ENCODE assay signal across 8 mouse cellular contexts in genomic region chr9:59486076-59486518, GRCm38 (mm10). TPM values are rescaled to one million over a fixed set of nuclear protein-coding genes. Genes with fewer than 3 reads are reported as not detected.
DNase-seq lines count a peak whose midpoint lies in the region; ATAC-seq and TF ChIP-seq lines count a peak whose summit lies in the region.

No protein-coding gene starts in this region.

- peak overlapping the region; percentile 67 for H3K27ac ChIP-seq in cerebellum, adult 2 months (ENCODE audit: insufficient read depth, low read length)
- peak overlapping the region; percentile 96 for H3K27ac ChIP-seq in spleen, adult 2 months (ENCODE audit: insufficient read depth, low read length)
- peak overlapping the region; percentile 99 for H3K27ac ChIP-seq in forebrain, postnatal 0 days (ENCODE audit: low read depth, low read length)
- H3K27ac ChIP-seq in liver, postnatal 0 days (ENCODE audit: low read depth), result peak overlapping the region; percentile 100

- no peaks in the 10 kb centered on the region for H3K36me3 ChIP-seq in spleen, adult 2 months (ENCODE audit: control insufficient read depth, insufficient read depth, low read length)
- no peaks in the 10 kb centered on the region for H3K36me3 ChIP-seq in forebrain, postnatal 0 days (ENCODE audit: insufficient read depth)
- no peaks in the 10 kb centered on the region for H3K36me3 ChIP-seq in liver, postnatal 0 days (replicated peaks; ENCODE audit: insufficient read depth, low read length)

- peak; percentile 62 for ATAC-seq in forebrain, postnatal 0 days
- ATAC-seq in liver, postnatal 0 days, result peak; percentile 74
- no peak for ATAC-seq in granulocyte monocyte progenitor cell, adult 5-6 weeks (replicated peaks; ENCODE audit: poor library complexity, severe bottlenecking)

- H3K4me3 ChIP-seq in cerebellum, adult 2 months (replicated peaks; ENCODE audit: insufficient read depth, low read depth, low read length), result peak overlapping the region; percentile 69
- peak overlapping the region; percentile 98 for H3K4me3 ChIP-seq in spleen, adult 2 months (ENCODE audit: extremely low read depth, insufficient read depth, insufficient read length)
- H3K4me3 ChIP-seq in forebrain, postnatal 0 days (ENCODE audit: low read depth, low read length), result peak overlapping the region; percentile 92
- peak overlapping the region; percentile 97 for H3K4me3 ChIP-seq in liver, postnatal 0 days (ENCODE audit: low read depth, low read length)

- H3K4me1 ChIP-seq in cerebellum, adult 2 months (ENCODE audit: control insufficient read depth, insufficient read depth, low read length), result no peaks in the 10 kb centered on the region; the same call in 1 of the 2 replicates
- peaks cover 2% of the 10 kb centered on the region; the same call in 1 of the 2 replicates for H3K4me1 ChIP-seq in spleen, adult 2 months (ENCODE audit: control insufficient read depth, insufficient read depth, insufficient read length)
- H3K4me1 ChIP-seq in forebrain, postnatal 0 days (ENCODE audit: insufficient read depth), result peaks cover 6% of the 10 kb centered on the region
- H3K4me1 ChIP-seq in liver, postnatal 0 days (ENCODE audit: insufficient read depth), result peaks cover 20% of the 10 kb centered on the region

- TF ChIP-seq CTCF in cerebellum, adult 2 months (IDR thresholded peaks at IDR 0.05; ENCODE audit: borderline replicate concordance, insufficient read depth, low read depth, low read length), result no peak
- no peak for TF ChIP-seq CTCF in spleen, adult 2 months (IDR thresholded peaks at IDR 0.05; ENCODE audit: extremely low read depth, insufficient read depth, insufficient read length, insufficient replicate concordance)
- TF ChIP-seq CTCF in forebrain, postnatal 0 days (IDR thresholded peaks at IDR 0.05; ENCODE audit: low read depth), result no peak
- no peak for TF ChIP-seq CTCF in liver, postnatal 0 days (IDR thresholded peaks at IDR 0.05; ENCODE audit: low read depth)

- no peak for TF ChIP-seq POLR2A in cerebellum, adult 2 months (IDR thresholded peaks at IDR 0.05; ENCODE audit: borderline replicate concordance, insufficient read depth, low read length)
- no peak for TF ChIP-seq POLR2A in spleen, adult 2 months (IDR thresholded peaks at IDR 0.05; ENCODE audit: low read depth, low read length)

- under 1% methylated on average over 68 of the region's 71 CpGs for WGBS in cerebellum, adult 2 months
- WGBS in spleen, adult 2 months, result under 1% methylated on average over 47 of the region's 71 CpGs
- 2% methylated on average over 68 of the region's 71 CpGs for WGBS in forebrain, postnatal 0 days
- under 1% methylated on average over 45 of the region's 71 CpGs for WGBS in liver, postnatal 0 days (ENCODE audit: insufficient replicate concordance)

- H3K9me3 ChIP-seq in forebrain, postnatal 0 days (ENCODE audit: low read length), result no peaks in the 10 kb centered on the region
- no peaks in the 10 kb centered on the region for H3K9me3 ChIP-seq in liver, postnatal 0 days (ENCODE audit: low read length)

- peak overlapping the region; percentile 67 for H3K4me2 ChIP-seq in forebrain, postnatal 0 days (ENCODE audit: low read depth)
- peak overlapping the region; percentile 96 for H3K4me2 ChIP-seq in liver, postnatal 0 days (ENCODE audit: low read depth, low read length)

- H3K9ac ChIP-seq in forebrain, postnatal 0 days, result peak overlapping the region; percentile 96
- H3K9ac ChIP-seq in liver, postnatal 0 days (replicated peaks), result peak overlapping the region; percentile 99

- DNase-seq in cerebellum, adult 2 months, result no peak
- no peak for DNase-seq in cerebellum, adult 9-11 months
- DNase-seq in spleen, adult 2 months (ENCODE audit: low read depth in 1 of 2, low spot score in 2 of 2), result peak in 1 of 2 experiments; percentile 12
- no peak for DNase-seq in spleen, postnatal 36 days (ENCODE audit: low spot score in 2 of 2)
- no peak for DNase-seq in forebrain, postnatal 0 days
- DNase-seq in liver, postnatal 0 days, result no peak
- no peak for DNase-seq in gastrocnemius, adult 18-20 months (ENCODE audit: low spot score)

- H3K27me3 ChIP-seq in cerebellum, adult 2 months (ENCODE audit: control insufficient read depth, insufficient read depth, low read length), result no peaks in the 10 kb centered on the region
- H3K27me3 ChIP-seq in spleen, adult 2 months (ENCODE audit: control insufficient read depth, insufficient read depth, low read length), result no peaks in the 10 kb centered on the region
- H3K27me3 ChIP-seq in forebrain, postnatal 0 days (ENCODE audit: insufficient read depth, low read length), result no peaks in the 10 kb centered on the region
- no peaks in the 10 kb centered on the region for H3K27me3 ChIP-seq in liver, postnatal 0 days (ENCODE audit: insufficient read depth, low read length)

- TF ChIP-seq EP300 in liver, postnatal 0 days (IDR thresholded peaks at IDR 0.05; ENCODE audit: low read depth), result no peak

RNA-seq across cellular contexts. Expression of gene Arih1, which starts 0.3 kb away (rescaled TPM):
- 53.4 and 57.2 TPM in 2 replicates for polyA plus RNA-seq in cerebellum, adult 2 months (2012; rRNA removed)
- polyA plus RNA-seq in spleen, adult 2 months (2012; rRNA removed), result 14.7 and 16.2 TPM in 2 replicates
- total RNA-seq in forebrain, postnatal 0 days (2014; rRNA removed), result 62.0 and 70.8 TPM in 2 replicates
- 5.1 and 7.6 TPM in 2 replicates for polyA plus RNA-seq in forebrain, postnatal 0 days (2015; fragmentation: Nextera tagmentation; extraction: Ambion mirVana)
- polyA plus RNA-seq in liver, postnatal 0 days (2015; fragmentation: Nextera tagmentation; extraction: Ambion mirVana), result 3.4 and 4.1 TPM in 2 replicates
- 70.9 and 79.7 TPM in 2 replicates for total RNA-seq in granulocyte monocyte progenitor cell, adult 5-6 weeks (2014; fragmentation: Nextera tagmentation)
- total RNA-seq in granulocyte monocyte progenitor cell, adult 5-6 weeks (2017), result 59.9 and 89.5 TPM in 2 replicates
- 100 to 1,000 TPM in 1 of 2 experiments, 10 to 100 TPM in 1; 96.9 to 110 TPM for total RNA-seq in gastrocnemius, adult 18-20 months (2021)

RNA-seq across cellular contexts. Expression of gene Hexa, which starts 53.2 kb away (rescaled TPM):
- polyA plus RNA-seq in cerebellum, adult 2 months (2012; rRNA removed), result 39.7 and 42.9 TPM in 2 replicates
- polyA plus RNA-seq in spleen, adult 2 months (2012; rRNA removed), result 72.4 and 89.5 TPM in 2 replicates
- total RNA-seq in forebrain, postnatal 0 days (2014; rRNA removed), result 48.1 and 50.7 TPM in 2 replicates
- 46.3 and 49.9 TPM in 2 replicates for polyA plus RNA-seq in forebrain, postnatal 0 days (2015; fragmentation: Nextera tagmentation; extraction: Ambion mirVana)
- polyA plus RNA-seq in liver, postnatal 0 days (2015; fragmentation: Nextera tagmentation; extraction: Ambion mirVana), result 27.9 and 31.0 TPM in 2 replicates
- total RNA-seq in granulocyte monocyte progenitor cell, adult 5-6 weeks (2014; fragmentation: Nextera tagmentation), result 172 and 180 TPM in 2 replicates
- 206 TPM in 2 replicates for total RNA-seq in granulocyte monocyte progenitor cell, adult 5-6 weeks (2017)
- total RNA-seq in gastrocnemius, adult 18-20 months (2021), result 10 to 100 TPM; 32.4 to 42.0 TPM

RNA-seq across cellular contexts. Expression of gene Tmem202, which starts 53.5 kb away (rescaled TPM):
- polyA plus RNA-seq in cerebellum, adult 2 months (2012; rRNA removed), result 1.7 and 2.3 TPM in 2 replicates
- 0.50 and 1.0 TPM in 2 replicates for polyA plus RNA-seq in spleen, adult 2 months (2012; rRNA removed)
- 0.38 and 1.8 TPM in 2 replicates for total RNA-seq in forebrain, postnatal 0 days (2014; rRNA removed)
- polyA plus RNA-seq in forebrain, postnatal 0 days (2015; fragmentation: Nextera tagmentation; extraction: Ambion mirVana), result 1.2 TPM in 2 replicates
- polyA plus RNA-seq in liver, postnatal 0 days (2015; fragmentation: Nextera tagmentation; extraction: Ambion mirVana), result 0.19 TPM in 2 replicates
- total RNA-seq in granulocyte monocyte progenitor cell, adult 5-6 weeks (2014; fragmentation: Nextera tagmentation), result not detected in 2 replicates
- total RNA-seq in granulocyte monocyte progenitor cell, adult 5-6 weeks (2017), result not detected in 2 replicates
- total RNA-seq in gastrocnemius, adult 18-20 months (2021), result under 1 TPM; 0.62 to 1.00 TPM
